Mouse (Mus musculus): ENCODE results near the gene Ndufc1. TPM values are rescaled to one million over a fixed set of nuclear protein-coding genes. Genes with fewer than 3 reads are reported as not detected.
"Not testable (repeated sequence)": the region's sequence is repeated elsewhere in the genome, so short reads cannot be mapped to it uniquely, and the experiment has no call there.

The Ndufc1 gene
- total and polyA plus RNA-seq, 2 experiments from 2014 or later, result 78.2 to 871 TPM

DNA sequence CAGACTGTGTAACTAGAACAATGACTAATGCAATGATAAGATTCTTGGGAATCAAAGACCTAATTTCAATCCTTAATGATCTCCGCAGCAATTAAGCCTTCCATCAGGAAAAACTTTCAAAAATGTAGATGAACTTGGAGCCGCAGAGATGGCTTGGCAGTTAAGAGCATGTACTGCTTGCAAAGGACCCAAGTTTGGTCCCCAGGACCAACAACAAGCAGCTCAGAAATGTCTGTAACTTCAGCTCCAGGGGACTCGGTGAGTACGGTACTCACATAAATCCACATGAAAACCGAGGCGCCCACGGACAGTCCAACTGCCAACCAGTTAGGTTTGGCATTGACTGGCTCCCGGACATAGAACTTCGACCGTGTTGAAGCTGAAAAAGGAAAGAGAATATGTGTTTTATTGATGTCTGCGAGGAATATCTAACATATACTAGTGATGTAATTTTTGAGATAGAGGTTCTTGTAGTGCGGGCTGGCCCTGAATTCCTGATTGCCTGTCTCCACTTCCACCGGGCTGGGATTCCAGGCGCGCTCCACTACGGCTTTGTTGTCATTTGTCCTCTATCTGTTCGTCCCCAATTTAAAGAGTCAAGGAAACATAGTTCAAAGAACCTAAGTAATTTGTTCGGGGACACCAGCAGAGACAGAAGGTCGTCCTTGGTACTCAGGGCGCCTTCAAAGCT, 773 bp downstream of the Ndufc1 start:
- WGBS, result 19% methylated on average over 20 of the region's 20 CpGs

DNA sequence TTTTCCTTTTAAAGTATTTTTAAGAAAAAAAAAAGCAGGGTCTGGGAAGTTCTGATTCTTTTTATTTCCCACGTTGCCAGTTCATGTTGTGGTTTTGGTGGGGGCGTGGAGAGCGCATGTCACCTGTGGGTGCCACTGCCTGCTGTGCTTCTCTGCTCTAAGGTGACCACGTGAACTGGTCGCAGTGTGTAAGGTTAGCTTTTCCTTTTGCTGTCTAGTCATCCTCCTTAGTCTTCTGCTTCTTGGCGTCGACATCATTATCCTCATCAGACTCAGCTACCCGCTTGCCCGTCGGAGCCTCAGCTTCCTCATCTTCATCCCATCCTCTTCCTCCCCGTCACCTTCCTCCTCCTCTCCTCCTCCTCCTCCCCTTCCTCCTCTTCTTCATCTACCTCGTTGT, 6.2 kb downstream of the Ndufc1 start:
- H3K27me3 ChIP-seq (ENCODE audit: insufficient read depth, low read length), result no peaks in the 10 kb centered on the region
- DNase-seq, result no peak
- no peaks in the 10 kb centered on the region for H3K9me3 ChIP-seq (ENCODE audit: low read length)
- H3K4me2 ChIP-seq (ENCODE audit: low read depth), result no peak overlapping the region
- TF ChIP-seq CTCF (IDR thresholded peaks at IDR 0.05; ENCODE audit: low read depth), result no peak
- peaks cover 9% of the 10 kb centered on the region for H3K36me3 ChIP-seq (ENCODE audit: insufficient read depth)
- H3K4me1 ChIP-seq (ENCODE audit: insufficient read depth), result peaks cover under 1% of the 10 kb centered on the region
- H3K4me3 ChIP-seq (ENCODE audit: low read depth, low read length), result no peak overlapping the region
- H3K9ac ChIP-seq, result no peak overlapping the region
- no peak overlapping the region for H3K27ac ChIP-seq (ENCODE audit: low read depth, low read length)
- 92% methylated on average over 12 of the region's 12 CpGs for WGBS
- no peak for ATAC-seq

More for the DNA sequence above, 773 bp downstream of the Ndufc1 start:
- no peak for TF ChIP-seq CTCF (IDR thresholded peaks at IDR 0.05; ENCODE audit: low read depth)
- Histone ChIP-seq H3K4me3 (ENCODE audit: low read depth, low read length) (peak overlapping the region; percentile 95), H3K9ac (peak overlapping the region; percentile 90), H3K9me3 (ENCODE audit: low read length) (no peaks in the 10 kb centered on the region), H3K36me3 (ENCODE audit: insufficient read depth) (peaks cover 8% of the 10 kb centered on the region), H3K4me1 (ENCODE audit: insufficient read depth) (peaks cover 5% of the 10 kb centered on the region), H3K27me3 (ENCODE audit: insufficient read depth, low read length) (no peaks in the 10 kb centered on the region), H3K27ac (ENCODE audit: low read depth, low read length) (peak overlapping the region; percentile 91), H3K4me2 (ENCODE audit: low read depth) (peak overlapping the region; percentile 77)
- peak; percentile 21; the same call in 1 of the 2 replicates for ATAC-seq
- DNase-seq, result no peak

DNA sequence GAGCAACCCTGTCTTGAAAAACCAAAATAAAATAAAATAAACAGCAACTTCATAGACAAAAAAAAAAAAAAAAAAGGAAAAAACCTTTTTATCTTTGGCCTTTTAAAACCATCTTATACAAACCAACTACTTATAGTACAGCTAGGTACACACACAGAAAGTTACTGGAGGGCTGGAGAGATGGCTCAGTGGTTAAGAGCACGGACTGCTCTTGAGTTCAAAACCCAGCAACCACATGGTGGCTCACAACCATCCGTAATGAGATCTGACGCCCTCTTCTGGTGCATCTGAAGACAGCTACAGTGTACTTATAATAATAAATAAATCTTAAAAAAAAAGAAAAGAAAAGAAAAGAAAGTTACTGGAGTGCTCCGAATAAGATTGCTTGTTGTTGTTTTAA, 6.7 kb downstream of the Ndufc1 start:
- not testable (repeated sequence) for H3K27ac ChIP-seq (ENCODE audit: low read depth, low read length); H3K27me3 ChIP-seq (ENCODE audit: insufficient read depth, low read length); H3K36me3 ChIP-seq (ENCODE audit: insufficient read depth); H3K4me2 ChIP-seq (ENCODE audit: low read depth); H3K4me1 ChIP-seq (ENCODE audit: insufficient read depth); H3K4me3 ChIP-seq (ENCODE audit: low read depth, low read length); H3K9me3 ChIP-seq (ENCODE audit: low read length); H3K9ac ChIP-seq; ATAC-seq; DNase-seq
- WGBS, result 66% methylated on average over 4 of the region's 4 CpGs

DNA sequence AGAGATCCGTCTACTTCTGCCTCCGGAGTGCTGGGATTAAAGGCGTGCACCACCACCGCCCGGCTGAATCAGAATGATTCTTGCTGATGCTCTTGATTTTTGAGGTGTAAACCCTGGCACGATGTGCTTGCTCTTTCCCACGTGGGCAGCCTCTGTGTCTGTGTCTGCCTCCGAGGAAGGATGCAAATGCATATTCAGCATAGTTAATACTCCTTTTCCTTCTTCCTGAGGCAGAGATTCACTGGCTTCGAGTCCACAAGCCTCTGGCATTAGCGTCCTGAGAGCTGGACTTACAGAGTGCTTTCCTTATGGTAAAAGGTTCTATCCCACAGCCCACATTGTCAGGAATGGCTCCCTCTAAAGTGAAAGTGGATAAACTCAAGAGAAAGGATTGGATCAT, 8.1 kb downstream of the Ndufc1 start:
- Histone ChIP-seq H3K4me1 (ENCODE audit: insufficient read depth) (no peaks in the 10 kb centered on the region), H3K27ac (ENCODE audit: low read depth, low read length) (no peak overlapping the region), H3K9ac (no peak overlapping the region), H3K4me3 (ENCODE audit: low read depth, low read length) (no peak overlapping the region), H3K9me3 (ENCODE audit: low read length) (no peaks in the 10 kb centered on the region), H3K4me2 (ENCODE audit: low read depth) (no peak overlapping the region), H3K36me3 (ENCODE audit: insufficient read depth) (peaks cover 9% of the 10 kb centered on the region), H3K27me3 (ENCODE audit: insufficient read depth, low read length) (peaks cover 4% of the 10 kb centered on the region; the same call in 1 of the 2 replicates)
- no peak for TF ChIP-seq CTCF (IDR thresholded peaks at IDR 0.05; ENCODE audit: low read depth)
- ATAC-seq (no peak), DNase-seq (no peak)
- WGBS, result 80% methylated on average over 10 of the region's 10 CpGs

DNA sequence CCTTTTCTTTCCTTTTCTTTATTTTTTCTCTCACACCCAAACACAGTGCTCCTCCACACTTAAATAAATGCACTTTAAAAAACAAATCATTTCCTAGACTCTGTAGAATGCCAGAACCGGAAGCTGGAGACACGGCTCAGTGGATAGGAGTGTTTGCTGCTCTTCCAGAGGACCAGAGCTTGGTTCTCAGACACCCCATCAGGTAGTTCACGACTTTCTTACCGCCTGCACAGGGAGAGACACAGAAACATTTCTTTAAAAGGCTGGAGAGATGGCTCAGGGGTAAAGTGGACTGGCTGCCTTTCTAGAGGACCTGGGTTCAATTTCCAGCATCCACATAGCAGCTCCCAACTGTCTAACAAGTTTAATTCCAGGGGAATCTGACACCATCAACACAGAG, 9.3 kb downstream of the Ndufc1 start:
- DNase-seq, result no peak
- Histone ChIP-seq H3K9me3 (ENCODE audit: low read length) (no peaks in the 10 kb centered on the region), H3K4me1 (ENCODE audit: insufficient read depth) (no peaks in the 10 kb centered on the region), H3K4me2 (ENCODE audit: low read depth) (no peak overlapping the region), H3K9ac (no peak overlapping the region), H3K4me3 (ENCODE audit: low read depth, low read length) (no peak overlapping the region), H3K27ac (ENCODE audit: low read depth, low read length) (no peak overlapping the region), H3K27me3 (ENCODE audit: insufficient read depth, low read length) (peaks cover 4% of the 10 kb centered on the region; the same call in 1 of the 2 replicates), H3K36me3 (ENCODE audit: insufficient read depth) (peaks cover 9% of the 10 kb centered on the region)
- ATAC-seq, result no peak
- no peak for TF ChIP-seq CTCF (IDR thresholded peaks at IDR 0.05; ENCODE audit: low read depth)
- 73% methylated on average over 4 of the region's 4 CpGs for WGBS

DNA sequence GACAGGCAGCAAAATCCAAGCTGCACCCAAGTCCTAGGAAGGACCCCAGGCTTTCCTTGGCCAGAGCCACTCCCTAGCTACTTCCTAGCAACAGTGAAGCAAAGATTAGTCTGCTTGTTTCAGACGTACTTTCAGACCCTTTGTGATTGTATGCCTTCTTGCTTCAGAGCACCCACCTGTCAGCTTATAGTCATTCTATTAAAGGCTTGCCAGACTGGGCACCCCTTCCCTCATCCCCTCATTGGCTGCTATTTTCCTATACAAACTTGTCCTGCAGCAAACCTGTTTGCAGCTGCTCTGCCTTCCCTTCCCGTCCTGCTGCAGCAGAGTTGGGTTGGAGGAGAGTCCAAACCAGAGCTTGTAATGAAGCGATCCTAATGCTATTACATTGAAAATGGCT, 10.1 kb downstream of the Ndufc1 start:
- no peak overlapping the region for H3K4me3 ChIP-seq (ENCODE audit: low read depth, low read length)
- ATAC-seq (no peak), DNase-seq (no peak)
- WGBS, result 9% methylated on average over 3 of the region's 3 CpGs
- H3K9me3 ChIP-seq (ENCODE audit: low read length), result no peaks in the 10 kb centered on the region
- H3K36me3 ChIP-seq (ENCODE audit: insufficient read depth), result peaks cover 8% of the 10 kb centered on the region
- no peak for TF ChIP-seq CTCF (IDR thresholded peaks at IDR 0.05; ENCODE audit: low read depth)
- peaks cover 4% of the 10 kb centered on the region; the same call in 1 of the 2 replicates for H3K27me3 ChIP-seq (ENCODE audit: insufficient read depth, low read length)
- H3K4me1 ChIP-seq (ENCODE audit: insufficient read depth), result no peaks in the 10 kb centered on the region
- no peak overlapping the region for H3K4me2 ChIP-seq (ENCODE audit: low read depth)
- no peak overlapping the region for H3K9ac ChIP-seq
- H3K27ac ChIP-seq (ENCODE audit: low read depth, low read length), result no peak overlapping the region

DNA sequence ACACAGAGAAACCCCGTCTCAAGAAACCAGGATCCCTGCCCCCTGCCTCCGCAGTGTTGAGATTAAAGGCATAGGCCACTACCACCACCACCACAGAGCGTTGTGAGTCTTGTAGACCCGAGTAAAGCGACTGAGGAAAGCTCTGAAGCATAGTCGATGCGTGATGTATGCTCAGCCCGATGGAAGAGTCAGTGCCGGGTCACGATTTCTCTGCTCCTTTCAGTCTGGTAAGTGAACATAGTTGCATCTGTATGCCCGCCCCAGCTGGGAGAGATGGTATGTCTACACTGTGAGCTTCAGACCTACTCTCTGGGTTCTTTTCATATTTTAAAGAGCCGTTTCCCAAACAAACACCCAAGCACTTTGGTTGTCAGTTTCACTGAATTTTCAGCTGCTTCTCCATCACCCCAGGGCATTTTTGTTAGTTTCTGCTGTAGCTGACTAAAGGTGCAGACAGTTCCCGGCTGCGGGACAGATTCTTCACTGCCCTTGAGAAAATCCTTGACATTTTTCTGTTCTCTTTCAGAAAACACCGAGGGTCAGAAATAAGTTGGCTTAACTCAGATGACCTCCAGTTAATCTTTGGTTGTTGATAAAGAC, 11.0 kb downstream of the Ndufc1 start:
- DNase-seq (no peak), ATAC-seq (no peak)
- no peak for TF ChIP-seq CTCF (IDR thresholded peaks at IDR 0.05; ENCODE audit: low read depth)
- no peak overlapping the region for H3K9ac ChIP-seq
- no peaks in the 10 kb centered on the region for H3K4me1 ChIP-seq (ENCODE audit: insufficient read depth)
- H3K4me2 ChIP-seq (ENCODE audit: low read depth), result no peak overlapping the region
- no peak overlapping the region for H3K27ac ChIP-seq (ENCODE audit: low read depth, low read length)
- H3K36me3 ChIP-seq (ENCODE audit: insufficient read depth), result no peaks in the 10 kb centered on the region
- 58% methylated on average over 15 of the region's 15 CpGs for whole genome bisulfite sequencing
- no peak overlapping the region for H3K4me3 ChIP-seq (ENCODE audit: low read depth, low read length)
- H3K9me3 ChIP-seq (ENCODE audit: low read length), result no peaks in the 10 kb centered on the region
- H3K27me3 ChIP-seq (ENCODE audit: insufficient read depth, low read length), result peaks cover 4% of the 10 kb centered on the region; the same call in 1 of the 2 replicates
